Mouse (Mus musculus) CD4-positive, CD25-positive, alpha-beta regulatory T cell, adult 9 weeks (primary cell): ENCODE results near the gene Hist1h4f. TPM values are rescaled to one million over a fixed set of nuclear protein-coding genes. Genes with fewer than 3 reads are reported as not detected.

Experiments
- polyA plus RNA-seq: library from polyadenylated mRNA; unstranded; fragments of 100-300 nt; shearing (Covaris generic); gene quantifications from one replicate; pipeline ENCODE4 v1.2.1, GENCODE M21; 2017

Hist1h4f gene
- polyA plus RNA-seq, 1 experiment from 2014 or later = 1.1 TPM

Other genes with a start within 250 kb of the Hist1h4f start
- 31.4 TPM for gene Zfp322a, start 182.4 kb downstream of the Hist1h4f start, polyA plus RNA-seq
- gene Abt1, start 127.8 kb downstream of the Hist1h4f start, polyA plus RNA-seq = 12.6 TPM
- not detected for gene Btn1a1, start 85.7 kb downstream of the Hist1h4f start, polyA plus RNA-seq
- not detected for gene Btn2a2, start 62.8 kb downstream of the Hist1h4f start, polyA plus RNA-seq
- 5.4 TPM for gene Hist1h4h, start 20.6 kb downstream of the Hist1h4f start, polyA plus RNA-seq
- gene Hist1h2af, start 17.7 kb downstream of the Hist1h4f start, polyA plus RNA-seq = not detected
- gene Hist1h3g, start 16.2 kb downstream of the Hist1h4f start, polyA plus RNA-seq = not detected
- 0.53 TPM for gene Hist1h2bh, start 8.3 kb downstream of the Hist1h4f start, polyA plus RNA-seq
- gene Hist1h3f, start 7.6 kb downstream of the Hist1h4f start, polyA plus RNA-seq = 0.29 TPM
- 0.20 TPM for gene Hist1h1d, start 1.6 kb upstream of the Hist1h4f start, polyA plus RNA-seq
- gene Hist1h3e, start 10.7 kb upstream of the Hist1h4f start, polyA plus RNA-seq = 0.83 TPM
- gene Hist1h2ae, start 19.6 kb upstream of the Hist1h4f start, polyA plus RNA-seq = 0.97 TPM
- 2.8 TPM for gene Hist1h2bg, start 19.7 kb upstream of the Hist1h4f start, polyA plus RNA-seq
- gene Hist1h2bf, start 22.5 kb upstream of the Hist1h4f start, polyA plus RNA-seq = not detected
- not detected for gene Hist1h2ad, start 22.7 kb upstream of the Hist1h4f start, polyA plus RNA-seq
- not detected for gene Hist1h3d, start 24.1 kb upstream of the Hist1h4f start, polyA plus RNA-seq
- gene Hist1h4d, start 29.9 kb upstream of the Hist1h4f start, polyA plus RNA-seq = 36.0 TPM
- 2.7 TPM for gene Hist1h2be, start 69.5 kb upstream of the Hist1h4f start, polyA plus RNA-seq
- 6.7 TPM for gene Hist1h1e, start 70.9 kb upstream of the Hist1h4f start, polyA plus RNA-seq
- gene Hist1h2ac, start 132.3 kb upstream of the Hist1h4f start, polyA plus RNA-seq = 0.36 TPM
- 6.1 TPM for gene Hist1h2bc, start 132.6 kb upstream of the Hist1h4f start, polyA plus RNA-seq
- not detected for gene Hist1h1t, start 144.2 kb upstream of the Hist1h4f start, polyA plus RNA-seq
- gene Hist1h4c, start 146.8 kb upstream of the Hist1h4f start, polyA plus RNA-seq = 3.7 TPM
- 0.92 TPM for gene Hfe, start 159.2 kb upstream of the Hist1h4f start, polyA plus RNA-seq
- 11.3 TPM for gene Hist1h1c, start 187.2 kb upstream of the Hist1h4f start, polyA plus RNA-seq
- gene Hist1h3c, start 194.0 kb upstream of the Hist1h4f start, polyA plus RNA-seq = not detected
- gene Hist1h2bb, start 195.1 kb upstream of the Hist1h4f start, polyA plus RNA-seq = 0.86 TPM
- gene Hist1h2ab, start 199.5 kb upstream of the Hist1h4f start, polyA plus RNA-seq = not detected
- gene Hist1h3b, start 200.6 kb upstream of the Hist1h4f start, polyA plus RNA-seq = 0.67 TPM
- 9.6 TPM for gene Hist1h4b, start 205.4 kb upstream of the Hist1h4f start, polyA plus RNA-seq
- gene Hist1h4a, start 209.6 kb upstream of the Hist1h4f start, polyA plus RNA-seq = not detected
- gene Hist1h3a, start 210.7 kb upstream of the Hist1h4f start, polyA plus RNA-seq = 1.6 TPM
- gene Hist1h1a, start 212.0 kb upstream of the Hist1h4f start, polyA plus RNA-seq = 1.3 TPM
- gene Trim38, start 218.3 kb upstream of the Hist1h4f start, polyA plus RNA-seq = not detected